Comparison of ENCODE assay signal across 37 mouse cellular contexts in genomic region chrX:9875519-9875918, GRCm38 (mm10). TPM values are rescaled to one million over a fixed set of nuclear protein-coding genes. Genes with fewer than 3 reads are reported as not detected.
"Had no signal": no experiment of that assay in that cellular context is flagged by ENCODE, and none has a peak within 500 bp of the region (broad histone marks: within the 10 kb centered on the region; RNA-seq: fewer than 3 reads in every experiment).

No protein-coding gene starts in this region.

- H3K4me1 ChIP-seq: embryonic facial prominence, embryonic 10.5 days; embryonic facial prominence, embryonic 12.5 days; embryonic facial prominence, embryonic 13.5 days; embryonic facial prominence, embryonic 15.5 days; forebrain, embryonic 10.5 days; forebrain, embryonic 12.5 days; forebrain, embryonic 13.5 days; forebrain, embryonic 15.5 days; heart, embryonic 10.5 days had no signal

- H3K9ac ChIP-seq: embryonic facial prominence, embryonic 12.5 days; embryonic facial prominence, embryonic 13.5 days; embryonic facial prominence, embryonic 15.5 days; forebrain, embryonic 12.5 days; forebrain, embryonic 13.5 days; forebrain, embryonic 15.5 days; forebrain, postnatal 0 days had no signal

- DNase-seq: cerebellum, postnatal 10 days; cerebellum, postnatal 14 days; cerebellum, postnatal 25 days; cerebellum, postnatal 36 days; embryo, embryonic 11 days; forebrain, postnatal 0 days; gastrocnemius, adult 2 months; gastrocnemius, postnatal 10 days; gastrocnemius, postnatal 14 days; gastrocnemius, postnatal 25 days; gastrocnemius, postnatal 36 days; heart, adult 18-20 months; heart, adult 2 months had no signal

- H3K27ac ChIP-seq: embryonic facial prominence, embryonic 10.5 days; embryonic facial prominence, embryonic 12.5 days; embryonic facial prominence, embryonic 13.5 days; embryonic facial prominence, embryonic 15.5 days; forebrain, embryonic 10.5 days; forebrain, embryonic 12.5 days; forebrain, embryonic 13.5 days; forebrain, embryonic 15.5 days; gastrocnemius, adult 2 months; heart, adult 2 months; heart, embryonic 10.5 days had no signal

- H3K36me3 ChIP-seq: embryonic facial prominence, embryonic 10.5 days; embryonic facial prominence, embryonic 12.5 days; embryonic facial prominence, embryonic 13.5 days; embryonic facial prominence, embryonic 15.5 days; forebrain, embryonic 10.5 days; forebrain, embryonic 12.5 days; forebrain, embryonic 15.5 days; heart, embryonic 10.5 days had no signal

- ATAC-seq: forebrain, embryonic 13.5 days; forebrain, embryonic 14.5 days; forebrain, embryonic 15.5 days; forebrain, embryonic 16.5 days; forebrain, postnatal 0 days had no signal

- H3K27me3 ChIP-seq: embryonic facial prominence, embryonic 12.5 days; embryonic facial prominence, embryonic 13.5 days; embryonic facial prominence, embryonic 15.5 days; forebrain, embryonic 12.5 days; forebrain, embryonic 13.5 days; forebrain, embryonic 15.5 days had no signal

- H3K4me3 ChIP-seq: embryonic facial prominence, embryonic 10.5 days; embryonic facial prominence, embryonic 12.5 days; embryonic facial prominence, embryonic 13.5 days; embryonic facial prominence, embryonic 15.5 days; erythroblast, embryonic 14.5 days; forebrain, embryonic 10.5 days; forebrain, embryonic 12.5 days; forebrain, embryonic 13.5 days; forebrain, embryonic 15.5 days; gastrocnemius, adult 2 months; heart, adult 2 months; heart, embryonic 10.5 days had no signal

- H3K4me2 ChIP-seq: embryonic facial prominence, embryonic 12.5 days; embryonic facial prominence, embryonic 13.5 days; embryonic facial prominence, embryonic 15.5 days; forebrain, embryonic 12.5 days; forebrain, embryonic 13.5 days; forebrain, embryonic 15.5 days; heart, embryonic 11.5 days had no signal

- H3K9me3 ChIP-seq: embryonic facial prominence, embryonic 10.5 days; embryonic facial prominence, embryonic 12.5 days; embryonic facial prominence, embryonic 13.5 days; embryonic facial prominence, embryonic 15.5 days; forebrain, embryonic 10.5 days; forebrain, embryonic 12.5 days; forebrain, embryonic 13.5 days; forebrain, embryonic 15.5 days; heart, embryonic 10.5 days had no signal

RNA-seq across cellular contexts. Expression of gene Sytl5, which starts 9.9 kb away (rescaled TPM):
- total RNA-seq: common myeloid progenitor, adult 5-6 weeks; gastrocnemius, postnatal 36 days; granulocyte monocyte progenitor cell, adult 5-6 weeks; heart, adult 18-20 months had no signal
- polyA plus RNA-seq: erythroblast, embryonic 14.5 days; heart, adult 2 months had no signal

RNA-seq across cellular contexts. Expression of gene H2al3, which starts 26.0 kb away (rescaled TPM):
- total RNA-seq: common myeloid progenitor, adult 5-6 weeks; forebrain, postnatal 0 days; gastrocnemius, adult 18-20 months; gastrocnemius, adult 2 months; gastrocnemius, adult 8-10 months; gastrocnemius, postnatal 10 days; gastrocnemius, postnatal 14 days; gastrocnemius, postnatal 25 days; gastrocnemius, postnatal 36 days; gastrocnemius, postnatal 4 days; granulocyte monocyte progenitor cell, adult 5-6 weeks; heart, adult 18-20 months; heart, adult 2 months; heart, adult 8-10 months had no signal
- polyA plus RNA-seq: cortical plate, adult 2 months; embryonic facial prominence, embryonic 10.5 days; embryonic facial prominence, embryonic 11.5 days; embryonic facial prominence, embryonic 12.5 days; embryonic facial prominence, embryonic 13.5 days; embryonic facial prominence, embryonic 14.5 days; embryonic facial prominence, embryonic 15.5 days; erythroblast, embryonic 14.5 days; forebrain, embryonic 10.5 days; forebrain, embryonic 11.5 days; forebrain, embryonic 12.5 days; forebrain, embryonic 13.5 days; forebrain, embryonic 14.5 days; forebrain, embryonic 15.5 days; forebrain, embryonic 16.5 days; forebrain, postnatal 0 days; frontal cortex, adult 2 months; heart, adult 2 months; heart, embryonic 10.5 days; heart, embryonic 11.5 days had no signal

RNA-seq across cellular contexts. Expression of gene Hypm, which starts 28.8 kb away (rescaled TPM):
- total RNA-seq: common myeloid progenitor, adult 5-6 weeks; forebrain, postnatal 0 days; gastrocnemius, adult 18-20 months; gastrocnemius, adult 2 months; gastrocnemius, adult 8-10 months; gastrocnemius, postnatal 10 days; gastrocnemius, postnatal 14 days; gastrocnemius, postnatal 25 days; gastrocnemius, postnatal 36 days; gastrocnemius, postnatal 4 days; granulocyte monocyte progenitor cell, adult 5-6 weeks; heart, adult 18-20 months; heart, adult 2 months; heart, adult 8-10 months had no signal
- polyA plus RNA-seq: cortical plate, adult 2 months; embryonic facial prominence, embryonic 10.5 days; embryonic facial prominence, embryonic 11.5 days; embryonic facial prominence, embryonic 12.5 days; embryonic facial prominence, embryonic 13.5 days; embryonic facial prominence, embryonic 14.5 days; embryonic facial prominence, embryonic 15.5 days; erythroblast, embryonic 14.5 days; forebrain, embryonic 10.5 days; forebrain, embryonic 11.5 days; forebrain, embryonic 12.5 days; forebrain, embryonic 13.5 days; forebrain, embryonic 14.5 days; forebrain, embryonic 15.5 days; forebrain, embryonic 16.5 days; forebrain, postnatal 0 days; frontal cortex, adult 2 months; heart, adult 2 months; heart, embryonic 10.5 days; heart, embryonic 11.5 days had no signal
